Mouse (Mus musculus) neural tube, embryonic 12.5 days (tissue): ENCODE measurements around the gene Gm20825. TPM values are rescaled to one million over a fixed set of nuclear protein-coding genes. Genes with fewer than 3 reads are reported as not detected.
"Not testable (repeated sequence)": the region's sequence is repeated elsewhere in the genome, so short reads cannot be mapped to it uniquely, and the experiment has no call there.

Experiments
- ATAC-seq: fragments of 200-750 bp; cut with Nextera tagmentation; 2 replicates; pipeline ENCODE4 v1.8.0; 2017; ENCODE audit warnings: low read depth, mild to moderate bottlenecking, moderate TSS enrichment, moderate library complexity; ENCODE audit not compliant: low FRiP score
- H3K27ac ChIP-seq: fragments of 300-500 bp; sonication (generic); 2 replicates; pipeline ENCODE4 v1.5.1; 2016
- H3K27me3 ChIP-seq: fragments of 300-500 bp; sonication (generic); replicated peaks from 2 replicates; pipeline ENCODE4 v1.6.1; 2016; ENCODE audit warnings: mild to moderate bottlenecking
- H3K36me3 ChIP-seq: fragments of 300-500 bp; sonication (generic); 2 replicates; pipeline ENCODE4 v1.6.1; 2016; ENCODE audit warnings: mild to moderate bottlenecking
- H3K4me1 ChIP-seq: fragments of 300-500 bp; sonication (generic); 2 replicates; pipeline ENCODE4 v1.6.1; 2016
- H3K4me2 ChIP-seq: fragments of 300-500 bp; sonication (generic); replicated peaks from 2 replicates; pipeline ENCODE4 v1.6.1; 2016; ENCODE audit warnings: mild to moderate bottlenecking
- H3K4me3 ChIP-seq: fragments of 300-500 bp; sonication (generic); 2 replicates; pipeline ENCODE4 v1.5.1; 2016
- H3K9ac ChIP-seq: fragments of 300-500 bp; sonication (generic); 2 replicates; pipeline ENCODE4 v1.6.1; 2016; ENCODE audit warnings: mild to moderate bottlenecking
- H3K9me3 ChIP-seq: fragments of 300-500 bp; sonication (generic); 2 replicates; pipeline ENCODE4 v1.6.1; 2016; ENCODE audit warnings: mild to moderate bottlenecking
- WGBS: fragments of 180-500 bp; shearing (Covaris S2); methylation state at CpG from one replicate; pipeline ENCODE4 v1.1.7; 2016; 5-methylcytosine and 5-hydroxymethylcytosine counted together
- polyA plus RNA-seq: library from polyadenylated mRNA; unstranded; fragments of >200 nt; fragmentation: Nextera tagmentation; extraction: Ambion mirVana; gene quantifications from 2 replicates; pipeline ENCODE4 v1.2.1, GENCODE M21; 2016

The Gm20825 gene
- polyA plus RNA-seq: not detected in 2 replicates

DNA sequence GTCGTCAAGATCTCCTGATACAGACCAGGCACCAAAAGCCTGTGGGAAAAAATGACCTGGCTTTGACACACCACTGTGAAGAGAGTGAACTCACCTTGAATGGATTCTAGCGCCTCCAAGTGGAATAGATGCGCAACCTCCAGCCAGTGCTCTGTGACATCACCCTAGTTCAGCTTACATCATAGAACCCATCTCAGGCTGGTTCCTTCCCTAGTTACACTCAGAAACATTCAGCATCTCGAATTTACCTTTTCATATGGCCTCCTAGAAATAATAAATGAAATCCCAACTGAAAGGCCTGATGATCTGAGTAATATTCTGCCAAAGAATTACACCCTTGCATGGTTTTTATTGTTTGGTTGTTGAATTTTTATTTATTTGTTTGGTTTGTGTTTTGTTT is at the start of gene Gm20825:
Gene Gm20825 (minus strand): TSS at position 101 of the 400 bp plus-strand sequence.
- ATAC-seq, H3K4me1 ChIP-seq, H3K27me3 ChIP-seq, H3K9me3 ChIP-seq, H3K4me2 ChIP-seq, H3K27ac ChIP-seq, H3K36me3 ChIP-seq, H3K4me3 ChIP-seq, H3K9ac ChIP-seq: not testable (repeated sequence)
- 52% methylated on average over 4 of the region's 4 CpGs for WGBS

Other genes with a start within 250 kb of the Gm20825 start
- not detected in 2 replicates for gene Gm29049, start 74.3 kb downstream of the Gm20825 start, polyA plus RNA-seq
- gene Gm20824, start 186.4 kb upstream of the Gm20825 start, polyA plus RNA-seq: not detected in 2 replicates